Mouse (Mus musculus) hematopoietic multipotent progenitor cell, adult 10-12 weeks (in vitro differentiated cells): ENCODE results near the gene Tmem150b. TPM values are rescaled to one million over a fixed set of nuclear protein-coding genes. Genes with fewer than 3 reads are reported as not detected.

ENCODE experiments used
- polyA plus RNA-seq: library from polyadenylated mRNA; stranded (reverse); fragments of >175 nt; gene quantifications from 2 replicates; pipeline ENCODE4 v1.2.3, GENCODE M21; 2012; ENCODE audit warnings: low replicate concordance

Tmem150b gene
- polyA plus RNA-seq: 1.00 and 1.3 TPM in 2 replicates

GRCm38 (mm10) chr7:4725169-4725568 is at the start of gene Tmem150b:
Tmem150b (minus strand) TSS chr7:4725249.

GRCm38 (mm10) chr7:4771202-4771601 is 46.2 kb upstream of the Tmem150b start, which contains the start of gene Fam71e2:
Fam71e2 (minus strand) TSS chr7:4771302.

GRCm38 (mm10) chr7:4752821-4753570 is 27.9 kb upstream of the Tmem150b start, which contains the start of gene Cox6b2:
Cox6b2 (minus strand) TSS chr7:4753094.

GRCm38 (mm10) chr7:4739544-4740275 is 14.7 kb upstream of the Tmem150b start, which contains the start of gene Kmt5c:
Kmt5c (plus strand) TSS chr7:4740115.

GRCm38 (mm10) chr7:4690387-4690786 is 34.7 kb downstream of the Tmem150b start, which contains the start of gene Brsk1:
Brsk1 (plus strand) TSS chr7:4690604.

GRCm38 (mm10) chr7:4684632-4685417 is 40.2 kb downstream of the Tmem150b start, which contains the start of gene Hspbp1:
Hspbp1 (minus strand) TSS chr7:4685068.

GRCm38 (mm10) chr7:4658912-4659551 is 66.0 kb downstream of the Tmem150b start, which contains the start of gene Ppp6r1:
Ppp6r1 (minus strand) TSS chr7:4659019.

Other genes starting within 250 kb of the Tmem150b start
- gene Ppp1r12c, start 223.6 kb downstream of the Tmem150b start, polyA plus RNA-seq: 207 and 309 TPM in 2 replicates
- 2.4 and 2.5 TPM in 2 replicates for gene Tnnt1, start 208.9 kb downstream of the Tmem150b start, polyA plus RNA-seq
- 0.82 and 2.2 TPM in 2 replicates for gene Tnni3, start 201.0 kb downstream of the Tmem150b start, polyA plus RNA-seq
- gene Dnaaf3, start 192.8 kb downstream of the Tmem150b start, polyA plus RNA-seq: 3.8 and 10.7 TPM in 2 replicates
- 0.20 and 0.37 TPM in 2 replicates for gene Syt5, start 177.7 kb downstream of the Tmem150b start, polyA plus RNA-seq
- gene Ptprh, start 121.2 kb downstream of the Tmem150b start, polyA plus RNA-seq: 0.08 TPM in 1 of 2 replicates, not detected in the other
- gene Tmem86b, start 93.8 kb downstream of the Tmem150b start, polyA plus RNA-seq: 2.6 and 8.1 TPM in 2 replicates
- 241 and 493 TPM in 2 replicates for gene Ppp6r1, start 66.2 kb downstream of the Tmem150b start, polyA plus RNA-seq
- gene Hspbp1, start 40.2 kb downstream of the Tmem150b start, polyA plus RNA-seq: 70.2 and 112 TPM in 2 replicates
- gene Brsk1, start 34.6 kb downstream of the Tmem150b start, polyA plus RNA-seq: 0.12 and 0.15 TPM in 2 replicates
- gene Kmt5c, start 14.9 kb upstream of the Tmem150b start, polyA plus RNA-seq: 141 and 389 TPM in 2 replicates
- gene Cox6b2, start 27.8 kb upstream of the Tmem150b start, polyA plus RNA-seq: 6.8 and 13.1 TPM in 2 replicates
- gene Fam71e2, start 46.1 kb upstream of the Tmem150b start, polyA plus RNA-seq: not detected in 2 replicates
- 0.09 TPM in 1 of 2 replicates, not detected in the other for gene Il11, start 57.6 kb upstream of the Tmem150b start, polyA plus RNA-seq
- not detected in 2 replicates for gene Tmem190, start 57.7 kb upstream of the Tmem150b start, polyA plus RNA-seq
- gene Tmem238, start 64.4 kb upstream of the Tmem150b start, polyA plus RNA-seq: 22.8 and 58.3 TPM in 2 replicates
- 2,892 and 4,049 TPM in 2 replicates for gene Rpl28, start 67.6 kb upstream of the Tmem150b start, polyA plus RNA-seq
- 104 and 125 TPM in 2 replicates for gene Ube2s, start 87.3 kb upstream of the Tmem150b start, polyA plus RNA-seq
- gene Shisa7, start 119.4 kb upstream of the Tmem150b start, polyA plus RNA-seq: 0.09 and 1.7 TPM in 2 replicates
- 1.5 and 1.6 TPM in 2 replicates for gene Isoc2b, start 145.0 kb upstream of the Tmem150b start, polyA plus RNA-seq
- 3.7 and 21.0 TPM in 2 replicates for gene Isoc2a, start 151.9 kb upstream of the Tmem150b start, polyA plus RNA-seq
- 0.17 TPM in 1 of 2 replicates, not detected in the other for gene Gm36210, start 181.3 kb upstream of the Tmem150b start, polyA plus RNA-seq
- gene Zfp628, start 190.0 kb upstream of the Tmem150b start, polyA plus RNA-seq: 49.2 and 81.2 TPM in 2 replicates
- gene Nat14, start 196.8 kb upstream of the Tmem150b start, polyA plus RNA-seq: 1.9 and 3.5 TPM in 2 replicates
- 0.11 and 0.21 TPM in 2 replicates for gene Ssc5d, start 200.5 kb upstream of the Tmem150b start, polyA plus RNA-seq
- gene Sbk2, start 239.2 kb upstream of the Tmem150b start, polyA plus RNA-seq: 0.25 and 0.81 TPM in 2 replicates
- not detected in 2 replicates for gene Sbk3, start 245.9 kb upstream of the Tmem150b start, polyA plus RNA-seq